Mouse (Mus musculus): ENCODE measurements around the gene Ddx6. TPM values are rescaled to one million over a fixed set of nuclear protein-coding genes. Genes with fewer than 3 reads are reported as not detected.
"Not testable (repeated sequence)": the region's sequence is repeated elsewhere in the genome, so short reads cannot be mapped to it uniquely, and the experiment has no call there.

The Ddx6 gene
- polyA plus RNA-seq, 1 experiment from 2014 or later: 15.2 TPM

DNA sequence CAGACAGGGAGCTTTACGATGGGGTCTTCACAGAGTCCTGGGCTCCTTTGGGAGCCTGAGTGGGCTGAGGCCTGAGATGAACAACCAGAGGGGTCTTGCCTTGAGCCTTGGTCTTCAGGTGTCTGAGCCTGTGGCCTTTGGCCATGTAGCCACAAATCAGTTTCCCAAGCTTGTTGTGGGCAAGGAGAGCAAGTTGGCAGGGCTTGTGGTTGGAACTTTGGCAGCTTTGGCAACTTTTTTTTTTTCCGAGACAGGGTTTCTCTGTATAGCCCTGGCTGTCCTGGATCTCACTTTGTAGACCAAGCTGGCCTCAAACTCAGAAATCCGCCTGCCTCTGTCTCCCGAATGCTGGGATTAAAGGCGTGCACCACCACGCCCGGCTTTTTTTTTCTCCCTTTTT is 28.6 kb upstream of the Ddx6 start:
- H3K4me3 ChIP-seq (ENCODE audit: low read length); H3K4me1 ChIP-seq (replicated peaks; ENCODE audit: control insufficient read depth, insufficient read depth, low read length); H3K9ac ChIP-seq (ENCODE audit: low read length); H3K9me3 ChIP-seq (ENCODE audit: control insufficient read depth, low read length); H3K4me2 ChIP-seq (ENCODE audit: low read depth, low read length); ATAC-seq (ENCODE audit: low read depth); H3K36me3 ChIP-seq (ENCODE audit: control insufficient read depth, insufficient read depth, low read length); H3K27me3 ChIP-seq (ENCODE audit: control insufficient read depth, insufficient read depth, low read depth, low read length); H3K27ac ChIP-seq (ENCODE audit: low read length): not testable (repeated sequence)
- 87% methylated on average over 7 of the region's 7 CpGs for WGBS

DNA sequence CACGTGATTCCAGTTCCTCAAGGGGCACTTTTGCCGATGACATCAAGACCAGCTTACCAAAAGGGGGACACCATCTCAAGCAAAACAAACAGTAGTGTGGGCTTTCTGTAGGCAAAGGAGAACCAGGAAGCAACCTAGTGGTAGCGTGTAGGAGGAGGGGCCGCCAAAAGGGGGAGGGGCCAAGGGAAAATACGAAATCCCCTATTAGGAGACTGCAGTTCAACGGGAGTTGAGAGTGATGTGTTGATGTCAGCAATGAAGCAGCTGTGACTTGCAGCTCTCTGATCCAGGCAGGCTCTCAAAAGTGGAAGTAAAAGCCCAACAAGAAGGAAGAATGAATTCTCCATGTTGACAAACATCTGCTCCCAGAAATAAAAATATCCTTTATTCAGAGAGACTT is 25.3 kb upstream of the Ddx6 start:
- Histone ChIP-seq H3K9ac (ENCODE audit: low read length) (no peak overlapping the region), H3K27me3 (ENCODE audit: control insufficient read depth, insufficient read depth, low read depth, low read length) (no peaks in the 10 kb centered on the region), H3K4me2 (ENCODE audit: low read depth, low read length) (peak overlapping the region; percentile 4), H3K27ac (ENCODE audit: low read length) (no peak overlapping the region), H3K4me1 (replicated peaks; ENCODE audit: control insufficient read depth, insufficient read depth, low read length) (no peaks in the 10 kb centered on the region), H3K36me3 (ENCODE audit: control insufficient read depth, insufficient read depth, low read length) (no peaks in the 10 kb centered on the region), H3K9me3 (ENCODE audit: control insufficient read depth, low read length) (0 out of 2 replicates have a peak, but pooled peaks cover 2% of the 10 kb centered on the region), H3K4me3 (ENCODE audit: low read length) (no peak overlapping the region)
- WGBS: 16% methylated on average over 6 of the region's 6 CpGs
- ATAC-seq (ENCODE audit: low read depth): peak; percentile 89

DNA sequence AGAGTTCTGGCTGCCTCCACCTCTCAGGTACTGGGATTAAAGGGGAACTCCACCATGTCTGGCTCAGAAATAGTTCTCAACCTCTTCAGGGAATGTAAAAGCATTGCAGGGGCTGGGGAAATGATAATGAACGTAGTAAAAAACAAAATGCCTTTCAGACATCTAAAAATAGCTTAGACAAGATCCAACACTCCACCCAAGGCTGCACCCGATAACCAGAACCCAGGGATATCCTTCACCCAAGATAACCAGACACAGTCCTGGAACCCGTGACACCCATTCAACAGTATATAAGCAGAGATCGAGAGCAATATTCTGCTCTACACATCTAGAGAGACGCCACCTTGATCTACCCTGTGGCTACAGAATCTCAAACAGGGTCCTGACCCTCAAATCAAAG is 24.6 kb upstream of the Ddx6 start:
- Histone ChIP-seq H3K9ac (ENCODE audit: low read length) (no peak overlapping the region), H3K27ac (ENCODE audit: low read length) (no peak overlapping the region), H3K4me2 (ENCODE audit: low read depth, low read length) (no peak overlapping the region), H3K4me3 (ENCODE audit: low read length) (no peak overlapping the region), H3K36me3 (ENCODE audit: control insufficient read depth, insufficient read depth, low read length) (no peaks in the 10 kb centered on the region), H3K27me3 (ENCODE audit: control insufficient read depth, insufficient read depth, low read depth, low read length) (no peaks in the 10 kb centered on the region), H3K4me1 (replicated peaks; ENCODE audit: control insufficient read depth, insufficient read depth, low read length) (no peaks in the 10 kb centered on the region), H3K9me3 (ENCODE audit: control insufficient read depth, low read length) (0 out of 2 replicates have a peak, but pooled peaks cover 2% of the 10 kb centered on the region)
- 82% methylated on average over 5 of the region's 5 CpGs for WGBS
- no peak for ATAC-seq (ENCODE audit: low read depth)

DNA sequence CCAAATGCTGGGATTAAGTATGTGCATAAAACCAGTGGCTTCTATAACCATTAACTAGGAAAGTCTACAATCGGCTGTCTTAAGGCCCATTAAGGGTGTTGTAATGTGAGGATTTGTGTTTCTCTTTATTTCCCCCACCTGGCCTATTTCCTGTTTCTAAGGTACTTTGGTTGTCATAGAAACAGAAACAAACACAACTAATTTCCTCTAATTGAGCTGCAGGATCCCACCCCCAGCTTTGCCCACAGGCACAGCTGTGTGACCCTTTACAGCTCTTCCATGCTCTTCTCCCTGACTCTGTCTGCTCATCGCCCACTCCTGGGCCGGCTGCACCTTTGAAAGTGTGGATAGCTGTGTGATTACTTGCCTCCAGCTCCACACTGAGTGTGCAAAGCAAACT is 23.3 kb upstream of the Ddx6 start:
- no peaks in the 10 kb centered on the region for H3K36me3 ChIP-seq (ENCODE audit: control insufficient read depth, insufficient read depth, low read length)
- 0 out of 2 replicates have a peak, but pooled peaks cover 2% of the 10 kb centered on the region for H3K9me3 ChIP-seq (ENCODE audit: control insufficient read depth, low read length)
- no peak overlapping the region for H3K4me2 ChIP-seq (ENCODE audit: low read depth, low read length)
- WGBS: 28% methylated on average over 3 of the region's 3 CpGs
- ATAC-seq (ENCODE audit: low read depth): no peak
- no peaks in the 10 kb centered on the region for H3K4me1 ChIP-seq (replicated peaks; ENCODE audit: control insufficient read depth, insufficient read depth, low read length)
- H3K27ac ChIP-seq (ENCODE audit: low read length): no peak overlapping the region
- H3K27me3 ChIP-seq (ENCODE audit: control insufficient read depth, insufficient read depth, low read depth, low read length): no peaks in the 10 kb centered on the region
- H3K9ac ChIP-seq (ENCODE audit: low read length): no peak overlapping the region
- no peak overlapping the region for H3K4me3 ChIP-seq (ENCODE audit: low read length)

DNA sequence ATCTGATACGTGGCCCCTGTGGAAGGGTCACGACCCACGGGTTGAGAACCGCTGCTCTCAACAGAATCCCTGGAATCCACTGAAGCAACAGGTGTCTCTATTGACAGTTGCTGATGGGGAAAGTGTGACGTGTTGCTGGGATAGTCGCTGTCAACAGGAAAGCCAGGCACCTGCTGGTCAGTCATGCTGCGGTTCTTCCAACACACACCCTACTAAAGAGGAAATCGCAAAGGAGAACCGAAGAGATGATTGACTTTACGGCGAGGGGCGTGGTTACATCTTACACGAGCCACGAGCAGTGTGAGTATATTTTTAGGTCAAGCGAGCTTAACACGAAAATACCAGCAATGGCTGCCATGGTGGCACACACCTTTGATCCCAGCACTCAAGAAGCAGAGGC is 22.3 kb upstream of the Ddx6 start:
- H3K9ac ChIP-seq (ENCODE audit: low read length): no peak overlapping the region
- H3K27ac ChIP-seq (ENCODE audit: low read length): no peak overlapping the region
- H3K4me1 ChIP-seq (replicated peaks; ENCODE audit: control insufficient read depth, insufficient read depth, low read length): no peaks in the 10 kb centered on the region
- H3K4me3 ChIP-seq (ENCODE audit: low read length): no peak overlapping the region
- H3K4me2 ChIP-seq (ENCODE audit: low read depth, low read length): no peak overlapping the region
- no peak for ATAC-seq (ENCODE audit: low read depth)
- 0 out of 2 replicates have a peak, but pooled peaks cover 2% of the 10 kb centered on the region for H3K9me3 ChIP-seq (ENCODE audit: control insufficient read depth, low read length)
- 77% methylated on average over 16 of the region's 16 CpGs for WGBS
- H3K27me3 ChIP-seq (ENCODE audit: control insufficient read depth, insufficient read depth, low read depth, low read length): no peaks in the 10 kb centered on the region
- no peaks in the 10 kb centered on the region for H3K36me3 ChIP-seq (ENCODE audit: control insufficient read depth, insufficient read depth, low read length)

DNA sequence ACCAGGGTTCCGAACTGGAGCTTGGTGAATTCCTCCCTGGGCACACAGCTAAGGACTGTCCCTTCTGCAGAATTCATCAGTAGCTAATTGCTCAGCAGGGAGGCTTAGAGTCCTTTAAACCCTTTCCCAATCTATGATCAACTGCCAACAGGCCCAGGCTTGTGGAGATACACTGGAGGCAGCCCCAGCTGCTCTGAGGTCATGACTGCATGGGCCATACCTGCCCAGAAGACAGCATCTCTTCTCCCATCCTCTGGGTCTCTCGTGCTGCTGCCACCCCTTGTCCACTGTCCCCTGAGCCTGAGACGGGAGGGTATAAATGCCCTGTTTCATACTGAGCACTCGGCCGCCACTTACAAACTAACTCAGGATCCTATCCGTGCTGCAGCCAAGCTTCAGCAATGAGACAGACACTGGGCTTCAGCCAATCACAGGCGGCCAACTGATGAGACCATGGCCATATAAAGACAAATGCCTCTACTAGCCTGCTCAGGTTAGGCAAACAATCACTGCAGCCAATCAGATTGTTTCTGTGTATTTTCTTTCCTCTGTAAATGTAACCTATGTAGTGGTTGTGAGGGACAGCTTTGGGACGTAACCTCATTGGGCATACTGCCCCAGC is 17.9 kb upstream of the Ddx6 start:
- Histone ChIP-seq H3K36me3 (ENCODE audit: control insufficient read depth, insufficient read depth, low read length) (no peaks in the 10 kb centered on the region), H3K9me3 (ENCODE audit: control insufficient read depth, low read length) (0 out of 2 replicates have a peak, but pooled peaks cover 2% of the 10 kb centered on the region), H3K27ac (ENCODE audit: low read length) (no peak overlapping the region), H3K9ac (ENCODE audit: low read length) (no peak overlapping the region), H3K4me1 (replicated peaks; ENCODE audit: control insufficient read depth, insufficient read depth, low read length) (no peaks in the 10 kb centered on the region), H3K4me3 (ENCODE audit: low read length) (no peak overlapping the region), H3K4me2 (ENCODE audit: low read depth, low read length) (no peak overlapping the region), H3K27me3 (ENCODE audit: control insufficient read depth, insufficient read depth, low read depth, low read length) (no peaks in the 10 kb centered on the region)
- no peak for ATAC-seq (ENCODE audit: low read depth)
- 50% methylated on average over 8 of the region's 8 CpGs for WGBS

DNA sequence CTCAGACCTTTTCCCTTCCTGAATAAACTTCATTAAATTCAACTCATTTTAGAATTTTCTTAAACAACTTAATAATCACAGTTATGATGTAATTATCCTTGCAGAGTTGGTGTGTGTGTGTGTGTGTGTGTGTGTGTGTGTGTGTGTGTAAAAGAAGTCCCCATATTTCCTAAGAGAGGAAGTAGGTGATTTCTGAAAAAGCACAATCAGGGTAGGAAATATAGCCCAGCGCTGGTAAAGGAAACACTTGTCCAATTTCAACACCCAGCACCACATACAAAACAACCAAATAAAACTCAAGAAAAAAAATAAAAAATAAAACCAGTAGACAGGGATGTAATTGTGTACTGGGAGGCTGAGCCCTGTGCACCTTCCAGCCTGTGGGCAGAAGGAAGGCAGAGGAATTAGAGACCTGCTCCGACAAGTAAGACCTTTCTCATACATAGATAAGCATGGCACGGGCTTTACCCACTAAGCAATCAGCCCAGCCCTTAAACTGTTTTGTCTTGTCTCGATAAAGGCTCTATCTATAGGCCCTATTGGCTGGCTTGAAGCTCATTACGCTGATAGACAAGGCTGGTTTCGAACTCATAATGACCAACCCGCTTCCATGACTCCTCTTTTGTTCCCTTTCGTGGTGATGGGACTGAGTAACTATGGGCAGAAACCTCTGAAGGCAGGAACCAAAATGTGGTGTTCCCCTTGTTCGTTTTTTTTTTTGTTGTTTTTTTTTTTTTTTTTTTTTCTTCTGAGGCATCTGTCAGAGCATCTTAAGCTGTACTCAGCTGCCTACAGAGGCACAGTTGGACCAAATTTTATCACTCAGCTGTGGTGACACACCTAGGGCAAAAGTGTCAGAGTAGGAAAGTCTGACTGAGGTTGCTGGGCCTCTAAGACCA is 17.2 kb upstream of the Ddx6 start:
- Histone ChIP-seq H3K4me2 (ENCODE audit: low read depth, low read length) (no peak overlapping the region), H3K27me3 (ENCODE audit: control insufficient read depth, insufficient read depth, low read depth, low read length) (no peaks in the 10 kb centered on the region), H3K9me3 (ENCODE audit: control insufficient read depth, low read length) (0 out of 2 replicates have a peak, but pooled peaks cover 2% of the 10 kb centered on the region), H3K36me3 (ENCODE audit: control insufficient read depth, insufficient read depth, low read length) (no peaks in the 10 kb centered on the region), H3K4me3 (ENCODE audit: low read length) (no peak overlapping the region), H3K4me1 (replicated peaks; ENCODE audit: control insufficient read depth, insufficient read depth, low read length) (no peaks in the 10 kb centered on the region), H3K9ac (ENCODE audit: low read length) (no peak overlapping the region), H3K27ac (ENCODE audit: low read length) (no peak overlapping the region)
- ATAC-seq (ENCODE audit: low read depth): no peak
- WGBS: 81% methylated on average over 9 of the region's 9 CpGs

DNA sequence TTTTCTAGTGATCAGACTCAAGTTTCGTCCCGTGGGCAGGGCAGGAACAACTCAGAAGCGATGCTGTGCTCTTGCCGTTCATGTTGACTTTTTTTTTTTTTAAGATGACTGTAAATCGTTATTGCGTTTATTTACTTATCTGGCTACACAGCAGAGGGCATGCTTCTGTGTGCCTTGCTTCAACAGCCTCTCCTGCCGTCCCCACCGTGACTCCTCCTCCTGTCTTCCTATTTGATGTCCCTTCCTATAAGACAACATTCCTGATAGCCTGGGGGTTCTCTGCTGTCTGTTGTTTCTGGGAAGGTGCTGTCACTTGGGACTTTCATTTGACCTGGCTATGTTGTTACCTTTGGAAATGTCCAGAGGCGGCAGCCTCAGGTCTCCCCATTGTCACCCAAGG is 16.1 kb upstream of the Ddx6 start:
- WGBS: 33% methylated on average over 9 of the region's 9 CpGs
- no peak overlapping the region for H3K27ac ChIP-seq (ENCODE audit: low read length)
- no peaks in the 10 kb centered on the region for H3K36me3 ChIP-seq (ENCODE audit: control insufficient read depth, insufficient read depth, low read length)
- H3K4me2 ChIP-seq (ENCODE audit: low read depth, low read length): no peak overlapping the region
- H3K27me3 ChIP-seq (ENCODE audit: control insufficient read depth, insufficient read depth, low read depth, low read length): no peaks in the 10 kb centered on the region
- 0 out of 2 replicates have a peak, but pooled peaks cover 2% of the 10 kb centered on the region for H3K9me3 ChIP-seq (ENCODE audit: control insufficient read depth, low read length)
- H3K9ac ChIP-seq (ENCODE audit: low read length): no peak overlapping the region
- H3K4me1 ChIP-seq (replicated peaks; ENCODE audit: control insufficient read depth, insufficient read depth, low read length): no peaks in the 10 kb centered on the region
- no peak overlapping the region for H3K4me3 ChIP-seq (ENCODE audit: low read length)
- ATAC-seq (ENCODE audit: low read depth): no peak

DNA sequence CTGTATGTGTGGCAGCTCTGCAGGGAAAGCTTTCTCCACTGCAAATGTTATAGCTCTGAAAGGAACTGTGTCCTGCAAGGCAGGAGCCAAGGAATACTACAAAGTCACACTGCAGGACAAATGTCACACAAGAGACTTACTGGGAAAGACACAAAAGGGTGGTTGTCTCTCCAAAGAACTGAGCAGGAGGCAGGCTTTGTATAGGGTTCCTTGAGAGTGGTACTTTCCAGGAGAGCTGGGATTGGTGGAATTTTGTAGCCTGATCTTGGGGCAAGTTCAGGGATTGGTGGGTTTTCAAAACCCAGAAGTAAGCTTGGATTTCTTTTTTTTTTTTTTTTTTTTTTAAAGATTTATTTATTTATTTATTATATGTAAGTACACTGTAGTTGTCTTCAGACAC is 15.6 kb upstream of the Ddx6 start:
- H3K4me1 ChIP-seq (replicated peaks; ENCODE audit: control insufficient read depth, insufficient read depth, low read length): no peaks in the 10 kb centered on the region
- H3K9ac ChIP-seq (ENCODE audit: low read length): no peak overlapping the region
- no peaks in the 10 kb centered on the region for H3K9me3 ChIP-seq (ENCODE audit: control insufficient read depth, low read length)
- H3K36me3 ChIP-seq (ENCODE audit: control insufficient read depth, insufficient read depth, low read length): no peaks in the 10 kb centered on the region
- H3K27ac ChIP-seq (ENCODE audit: low read length): no peak overlapping the region
- H3K27me3 ChIP-seq (ENCODE audit: control insufficient read depth, insufficient read depth, low read depth, low read length): no peaks in the 10 kb centered on the region
- no peak overlapping the region for H3K4me2 ChIP-seq (ENCODE audit: low read depth, low read length)
- no peak overlapping the region for H3K4me3 ChIP-seq (ENCODE audit: low read length)
- ATAC-seq (ENCODE audit: low read depth): no peak
